Mouse (Mus musculus) heart, embryonic 12.5 days (tissue): Measurements from ENCODE around the gene Hpcal1. TPM values are rescaled to one million over a fixed set of nuclear protein-coding genes. Genes with fewer than 3 reads are reported as not detected.
A peak's percentile ranks its signal among the peaks of the same experiment; 100 is the strongest.

ENCODE experiments used
- ATAC-seq: fragments of 200-750 bp; cut with Nextera tagmentation; 2 replicates; pipeline ENCODE4 v1.8.0; 2017; ENCODE audit warnings: moderate TSS enrichment, moderate library complexity; ENCODE audit not compliant: insufficient number of reproducible peaks, low FRiP score
- H3K27ac ChIP-seq: fragments of 300-500 bp; sonication (generic); 2 replicates; pipeline ENCODE4 v1.5.1; 2016; ENCODE audit warnings: mild to moderate bottlenecking, moderate library complexity; ENCODE audit not compliant: poor library complexity, severe bottlenecking
- H3K27me3 ChIP-seq: fragments of 300-500 bp; sonication (generic); replicated peaks from 2 replicates; pipeline ENCODE4 v1.6.1; 2016; ENCODE audit warnings: mild to moderate bottlenecking, moderate library complexity
- H3K36me3 ChIP-seq: fragments of 300-500 bp; sonication (generic); 2 replicates; pipeline ENCODE4 v1.6.1; 2016; ENCODE audit warnings: mild to moderate bottlenecking, moderate library complexity
- H3K4me1 ChIP-seq: fragments of 300-500 bp; sonication (generic); replicated peaks from 2 replicates; pipeline ENCODE4 v1.6.1; 2016; ENCODE audit warnings: mild to moderate bottlenecking
- H3K4me2 ChIP-seq: fragments of 300-500 bp; sonication (generic); 2 replicates; pipeline ENCODE4 v1.6.1; 2016; ENCODE audit warnings: mild to moderate bottlenecking, moderate library complexity
- H3K4me3 ChIP-seq: fragments of 300-500 bp; sonication (generic); 2 replicates; pipeline ENCODE4 v1.5.1; 2016; ENCODE audit warnings: mild to moderate bottlenecking
- H3K9ac ChIP-seq: fragments of 300-500 bp; sonication (generic); 2 replicates; pipeline ENCODE4 v1.6.1; 2016; ENCODE audit warnings: mild to moderate bottlenecking, moderate library complexity
- H3K9me3 ChIP-seq: fragments of 300-500 bp; sonication (generic); replicated peaks from 2 replicates; pipeline ENCODE4 v1.6.1; 2016; ENCODE audit warnings: mild to moderate bottlenecking, moderate library complexity
- WGBS: fragments of 180-500 bp; shearing (Covaris S2); methylation state at CpG from one replicate; pipeline ENCODE4 v1.1.7; 2016; 5-methylcytosine and 5-hydroxymethylcytosine counted together
- polyA plus RNA-seq: library from polyadenylated mRNA; unstranded; fragments of >200 nt; fragmentation: Nextera tagmentation; extraction: Ambion mirVana; gene quantifications from 2 replicates; pipeline ENCODE4 v1.2.1, GENCODE M21; 2016

The Hpcal1 gene
- polyA plus RNA-seq, 1 experiment from 2014 or later: 19.9 TPM

- H3K36me3 ChIP-seq: no peaks in the 10 kb centered on the region
- no peaks in the 10 kb centered on the region for H3K9me3 ChIP-seq
- ATAC-seq: no peak
- no peak overlapping the region for H3K4me3 ChIP-seq
- H3K9ac ChIP-seq: no peak overlapping the region; the same call in 1 of the 2 replicates
- no peak overlapping the region for H3K27ac ChIP-seq
- 0 out of 2 replicates have a peak, but pooled peaks cover 6% of the 10 kb centered on the region for H3K27me3 ChIP-seq
- no peak overlapping the region for H3K4me2 ChIP-seq
- peaks cover 55% of the 10 kb centered on the region for H3K4me1 ChIP-seq
- 36% methylated on average over 11 of the region's 11 CpGs for WGBS
These were observed 52.1 kb downstream of the Hpcal1 start for GRCm38 (mm10) chr12:17742571-17743321.

GRCm38 (mm10) chr12:17745431-17745830 is 54.8 kb downstream of the Hpcal1 start:
- H3K9me3 ChIP-seq: no peaks in the 10 kb centered on the region
- H3K27me3 ChIP-seq: 0 out of 2 replicates have a peak, but pooled peaks cover 6% of the 10 kb centered on the region
- no peak overlapping the region for H3K9ac ChIP-seq
- no peak overlapping the region for H3K27ac ChIP-seq
- H3K4me3 ChIP-seq: no peak overlapping the region
- 59% methylated on average over 7 of the region's 7 CpGs for WGBS
- H3K4me2 ChIP-seq: no peak overlapping the region
- peaks cover 65% of the 10 kb centered on the region for H3K4me1 ChIP-seq
- no peak for ATAC-seq
- H3K36me3 ChIP-seq: no peaks in the 10 kb centered on the region

GRCm38 (mm10) chr12:17746725-17747124 is 56.1 kb downstream of the Hpcal1 start:
- no peak overlapping the region for H3K9ac ChIP-seq
- H3K4me3 ChIP-seq: no peak overlapping the region
- H3K27ac ChIP-seq: no peak overlapping the region
- H3K9me3 ChIP-seq: no peaks in the 10 kb centered on the region
- ATAC-seq: peak; percentile 15; the same call in 1 of the 2 replicates
- no peaks in the 10 kb centered on the region for H3K36me3 ChIP-seq
- peaks cover 67% of the 10 kb centered on the region for H3K4me1 ChIP-seq
- no peak overlapping the region for H3K4me2 ChIP-seq
- H3K27me3 ChIP-seq: 0 out of 2 replicates have a peak, but pooled peaks cover 6% of the 10 kb centered on the region
- WGBS: 23% methylated on average over 3 of the region's 3 CpGs

- Histone ChIP-seq H3K9me3 (no peaks in the 10 kb centered on the region), H3K4me1 (peaks cover 61% of the 10 kb centered on the region), H3K9ac (no peak overlapping the region), H3K36me3 (no peaks in the 10 kb centered on the region), H3K27me3 (0 out of 2 replicates have a peak, but pooled peaks cover 6% of the 10 kb centered on the region), H3K4me3 (no peak overlapping the region), H3K4me2 (no peak overlapping the region), H3K27ac (no peak overlapping the region)
- WGBS: 39% methylated on average over 10 of the region's 10 CpGs
- ATAC-seq: no peak
These were observed 56.8 kb downstream of the Hpcal1 start for GRCm38 (mm10) chr12:17747191-17748154.

- no peak for ATAC-seq
- Histone ChIP-seq H3K4me2 (no peak overlapping the region), H3K36me3 (no peaks in the 10 kb centered on the region), H3K27ac (no peak overlapping the region), H3K4me1 (peaks cover 57% of the 10 kb centered on the region), H3K9ac (no peak overlapping the region), H3K27me3 (0 out of 2 replicates have a peak, but pooled peaks cover 6% of the 10 kb centered on the region), H3K9me3 (no peaks in the 10 kb centered on the region), H3K4me3 (no peak overlapping the region)
- 30% methylated on average over 4 of the region's 4 CpGs for WGBS
These were observed 57.5 kb downstream of the Hpcal1 start for GRCm38 (mm10) chr12:17748155-17748529.

GRCm38 (mm10) chr12:17749784-17750183 is 59.1 kb downstream of the Hpcal1 start:
- H3K4me2 ChIP-seq: no peak overlapping the region
- WGBS: 42% methylated on average over 3 of the region's 3 CpGs
- H3K27me3 ChIP-seq: 0 out of 2 replicates have a peak, but pooled peaks cover 5% of the 10 kb centered on the region
- ATAC-seq: no peak
- no peaks in the 10 kb centered on the region for H3K9me3 ChIP-seq
- peaks cover 52% of the 10 kb centered on the region for H3K4me1 ChIP-seq
- H3K27ac ChIP-seq: no peak overlapping the region
- H3K9ac ChIP-seq: no peak overlapping the region
- no peak overlapping the region for H3K4me3 ChIP-seq
- no peaks in the 10 kb centered on the region for H3K36me3 ChIP-seq

GRCm38 (mm10) chr12:17750500-17750899 is 59.8 kb downstream of the Hpcal1 start:
- H3K9me3 ChIP-seq: no peaks in the 10 kb centered on the region
- H3K9ac ChIP-seq: no peak overlapping the region
- 36% methylated on average over 4 of the region's 4 CpGs for WGBS
- H3K27ac ChIP-seq: peak overlapping the region; percentile 43; the same call in 1 of the 2 replicates
- ATAC-seq: no peak
- no peaks in the 10 kb centered on the region for H3K27me3 ChIP-seq
- no peak overlapping the region for H3K4me2 ChIP-seq
- H3K4me3 ChIP-seq: no peak overlapping the region
- H3K36me3 ChIP-seq: no peaks in the 10 kb centered on the region
- peaks cover 50% of the 10 kb centered on the region for H3K4me1 ChIP-seq

- Histone ChIP-seq H3K4me2 (no peak overlapping the region), H3K27ac (no peak overlapping the region), H3K4me1 (peaks cover 27% of the 10 kb centered on the region), H3K27me3 (no peaks in the 10 kb centered on the region), H3K9me3 (no peaks in the 10 kb centered on the region), H3K9ac (no peak overlapping the region), H3K4me3 (no peak overlapping the region), H3K36me3 (no peaks in the 10 kb centered on the region)
- ATAC-seq: no peak
- WGBS: 54% methylated on average over 5 of the region's 5 CpGs
These were observed 62.2 kb downstream of the Hpcal1 start for GRCm38 (mm10) chr12:17752828-17753227.

GRCm38 (mm10) chr12:17754771-17755170 is 64.1 kb downstream of the Hpcal1 start:
- Histone ChIP-seq H3K4me2 (no peak overlapping the region), H3K9me3 (no peaks in the 10 kb centered on the region), H3K27me3 (no peaks in the 10 kb centered on the region), H3K36me3 (no peaks in the 10 kb centered on the region), H3K9ac (no peak overlapping the region), H3K27ac (no peak overlapping the region), H3K4me3 (no peak overlapping the region), H3K4me1 (peaks cover 16% of the 10 kb centered on the region)
- 88% methylated on average over 1 of the region's 1 CpGs for WGBS
- ATAC-seq: no peak

GRCm38 (mm10) chr12:17756891-17757290 is 66.2 kb downstream of the Hpcal1 start:
- H3K4me1 ChIP-seq: 0 out of 2 replicates have a peak, but pooled peaks cover 4% of the 10 kb centered on the region
- no peak overlapping the region for H3K4me3 ChIP-seq
- H3K9ac ChIP-seq: no peak overlapping the region
- no peaks in the 10 kb centered on the region for H3K27me3 ChIP-seq
- WGBS: 82% methylated on average over 4 of the region's 4 CpGs
- H3K9me3 ChIP-seq: no peaks in the 10 kb centered on the region
- H3K27ac ChIP-seq: no peak overlapping the region
- H3K36me3 ChIP-seq: no peaks in the 10 kb centered on the region
- no peak for ATAC-seq
- no peak overlapping the region for H3K4me2 ChIP-seq
